Mouse (Mus musculus) thymus, adult 2 months (tissue): ENCODE results near the gene Crb2. TPM values are rescaled to one million over a fixed set of nuclear protein-coding genes. Genes with fewer than 3 reads are reported as not detected.

Experiments used
- DNase-seq: peaks from one replicate; pipeline ENCODE4 v3.0.0; 2021
- H3K27ac ChIP-seq: fragments of 200-500 bp; 2 replicates; pipeline ENCODE4 v1.5.1; 2012; ENCODE audit warnings: low read length, control low read depth; ENCODE audit not compliant: control insufficient read depth, insufficient read depth
- H3K27me3 ChIP-seq: fragments of 200-500 bp; 2 replicates; pipeline ENCODE4 v1.6.1; 2012; ENCODE audit warnings: mild to moderate bottlenecking, low read length, moderate library complexity, mixed read lengths; ENCODE audit not compliant: control insufficient read depth, insufficient read depth
- H3K36me3 ChIP-seq: fragments of 200-500 bp; 2 replicates; pipeline ENCODE4 v1.6.1; 2012; ENCODE audit warnings: mild to moderate bottlenecking, low read length, moderate library complexity; ENCODE audit not compliant: control insufficient read depth, insufficient read depth
- H3K4me1 ChIP-seq: fragments of 200-500 bp; replicated peaks from 2 replicates; pipeline ENCODE4 v1.6.1; 2012; ENCODE audit warnings: low read length; ENCODE audit not compliant: control insufficient read depth, insufficient read depth
- H3K4me3 ChIP-seq: fragments of 200-500 bp; 2 replicates; pipeline ENCODE4 v1.5.1; 2012; ENCODE audit warnings: mild to moderate bottlenecking, low read length, control low read depth, moderate library complexity; ENCODE audit not compliant: control insufficient read depth, insufficient read depth
- CTCF ChIP-seq: fragments of 200-500 bp; IDR thresholded peaks from 2 replicates; pipeline ENCODE4 v1.5.1; 2012; ENCODE audit warnings: mild to moderate bottlenecking, control low read depth, low read length, moderate library complexity, borderline replicate concordance; ENCODE audit not compliant: control insufficient read depth, poor library complexity, insufficient read depth; ENCODE audit errors: extremely low read depth
- POLR2A ChIP-seq: fragments of 200-500 bp; IDR thresholded peaks from 2 replicates; pipeline ENCODE4 v1.6.1; 2012; ENCODE audit warnings: mild to moderate bottlenecking, low read length, control low read depth, moderate library complexity; ENCODE audit not compliant: control insufficient read depth, poor library complexity, insufficient read depth; ENCODE audit errors: extremely low read depth
- WGBS: fragments of 180-500 bp; shearing (Covaris S2); methylation state at CpG from one replicate; pipeline ENCODE4 v1.1.7; 2018; 5-methylcytosine and 5-hydroxymethylcytosine counted together
- polyA plus RNA-seq: library from polyadenylated mRNA; depleted of rRNA; stranded (reverse); fragments of >200 nt; gene quantifications from 2 replicates; pipeline ENCODE4 v1.2.3, GENCODE M21; 2012

The Crb2 gene
- polyA plus RNA-seq, 1 experiment: 0.38 TPM

DNA sequence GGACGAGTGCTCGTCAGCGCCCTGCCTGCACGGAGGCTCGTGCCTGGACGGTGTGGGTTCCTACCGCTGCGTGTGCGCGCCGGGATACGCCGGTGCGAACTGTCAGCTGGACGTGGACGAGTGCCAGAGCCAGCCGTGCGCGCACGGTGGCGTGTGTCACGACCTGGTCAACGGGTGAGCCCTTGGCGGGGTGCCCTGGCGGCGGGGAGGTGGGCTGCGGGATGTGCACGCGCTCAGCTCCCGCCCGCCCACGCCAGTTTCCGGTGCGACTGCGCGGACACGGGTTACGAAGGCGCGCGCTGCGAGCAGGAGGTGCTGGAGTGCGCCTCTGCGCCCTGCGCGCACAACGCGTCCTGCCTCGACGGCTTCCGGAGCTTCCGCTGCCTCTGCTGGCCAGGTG, 10.4 kb downstream of the Crb2 start:
- Histone ChIP-seq H3K4me3 (peak overlapping the region; percentile 13), H3K27ac (no peak overlapping the region), H3K4me1 (peaks cover 4% of the 10 kb centered on the region; the same call in 1 of the 2 replicates), H3K27me3 (no peaks in the 10 kb centered on the region), H3K36me3 (no peaks in the 10 kb centered on the region)
- DNase-seq: peak; percentile 12
- 31% methylated on average over 52 of the region's 52 CpGs for WGBS
- TF ChIP-seq CTCF: no peak
- no peak for TF ChIP-seq POLR2A

GRCm38 (mm10) chr2:37788176-37788962, 12.3 kb downstream of the Crb2 start:
- H3K4me3 ChIP-seq: no peak overlapping the region
- no peak overlapping the region for H3K27ac ChIP-seq
- H3K27me3 ChIP-seq: no peaks in the 10 kb centered on the region
- 84% methylated on average over 7 of the region's 7 CpGs for WGBS
- DNase-seq: no peak
- H3K36me3 ChIP-seq: no peaks in the 10 kb centered on the region
- H3K4me1 ChIP-seq: peaks cover 4% of the 10 kb centered on the region; the same call in 1 of the 2 replicates
- TF ChIP-seq POLR2A (no peak), CTCF (no peak)

DNA sequence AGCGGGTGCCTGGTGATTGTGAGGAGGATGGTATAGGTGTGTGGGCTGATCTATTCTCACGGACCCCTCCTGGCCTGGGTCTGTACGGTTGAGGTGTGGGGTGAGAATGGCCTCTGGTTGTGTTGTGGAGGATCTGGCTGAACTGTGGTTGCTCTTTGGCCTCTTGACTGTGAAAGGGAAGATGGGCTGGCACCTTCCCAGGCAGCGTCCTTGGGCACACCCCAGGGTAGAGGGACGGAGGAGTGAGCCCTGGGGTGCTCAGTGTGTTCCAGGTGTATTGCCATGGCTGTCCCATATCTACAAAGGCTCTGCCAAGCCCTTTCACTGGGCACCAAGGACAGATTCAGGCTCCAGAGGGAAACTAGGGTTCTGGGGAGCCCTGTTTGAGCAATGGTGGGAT, 13.0 kb downstream of the Crb2 start:
- DNase-seq: no peak
- Histone ChIP-seq H3K4me3 (no peak overlapping the region), H3K27me3 (no peaks in the 10 kb centered on the region), H3K4me1 (peaks cover 4% of the 10 kb centered on the region; the same call in 1 of the 2 replicates), H3K36me3 (no peaks in the 10 kb centered on the region), H3K27ac (no peak overlapping the region)
- 85% methylated on average over 5 of the region's 5 CpGs for WGBS
- TF ChIP-seq POLR2A (no peak), CTCF (no peak)

GRCm38 (mm10) chr2:37789995-37790394, 13.9 kb downstream of the Crb2 start:
- no peaks in the 10 kb centered on the region for H3K27me3 ChIP-seq
- no peak overlapping the region for H3K4me3 ChIP-seq
- H3K36me3 ChIP-seq: no peaks in the 10 kb centered on the region
- no peak for TF ChIP-seq CTCF
- no peak for TF ChIP-seq POLR2A
- no peak overlapping the region for H3K27ac ChIP-seq
- WGBS: 93% methylated on average over 10 of the region's 10 CpGs
- DNase-seq: no peak
- peaks cover 4% of the 10 kb centered on the region; the same call in 1 of the 2 replicates for H3K4me1 ChIP-seq

DNA sequence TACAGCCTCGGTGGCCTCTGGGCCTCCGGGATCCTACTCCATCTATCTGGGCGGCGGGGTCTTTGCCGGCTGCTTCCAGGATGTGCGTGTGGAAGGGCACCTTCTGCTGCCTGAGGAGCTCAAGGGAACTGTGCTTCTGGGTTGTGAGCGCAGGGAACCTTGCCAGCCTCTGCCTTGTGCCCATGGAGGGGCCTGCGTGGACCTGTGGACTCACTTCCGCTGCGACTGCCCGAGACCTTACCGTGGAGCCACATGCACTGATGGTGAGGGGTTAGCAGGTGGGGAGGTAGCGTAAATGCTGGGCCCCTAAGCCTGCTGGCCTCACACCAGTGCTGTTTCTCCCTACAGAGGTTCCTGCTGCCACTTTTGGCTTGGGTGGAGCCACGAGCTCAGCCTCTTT, 14.7 kb downstream of the Crb2 start:
- Histone ChIP-seq H3K4me3 (no peak overlapping the region), H3K4me1 (peaks cover 4% of the 10 kb centered on the region; the same call in 1 of the 2 replicates), H3K36me3 (no peaks in the 10 kb centered on the region), H3K27me3 (no peaks in the 10 kb centered on the region), H3K27ac (no peak overlapping the region)
- TF ChIP-seq CTCF (no peak), POLR2A (no peak)
- WGBS: 90% methylated on average over 14 of the region's 14 CpGs
- DNase-seq: no peak

DNA sequence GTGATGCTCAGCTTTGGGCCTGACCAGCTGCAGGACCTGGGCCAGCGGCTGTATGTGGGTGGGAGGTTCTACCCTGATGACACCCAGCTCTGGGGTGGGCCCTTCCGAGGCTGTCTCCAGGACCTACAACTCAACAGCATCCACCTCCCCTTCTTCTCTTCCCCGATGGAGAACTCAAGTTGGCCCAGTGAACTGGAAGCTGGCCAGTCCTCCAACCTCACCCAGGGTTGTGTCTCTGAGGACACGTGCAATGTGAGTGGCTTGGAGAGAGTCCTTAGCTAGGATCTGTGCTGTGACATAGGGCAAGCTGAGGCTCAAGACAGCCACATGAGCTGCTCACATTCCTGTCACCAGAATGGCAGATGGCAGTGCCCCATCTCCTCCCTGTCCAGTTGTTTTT, 15.3 kb downstream of the Crb2 start:
- TF ChIP-seq POLR2A (no peak), CTCF (no peak)
- H3K27me3 ChIP-seq: no peaks in the 10 kb centered on the region
- 91% methylated on average over 4 of the region's 4 CpGs for WGBS
- no peak for DNase-seq
- H3K27ac ChIP-seq: no peak overlapping the region
- H3K4me1 ChIP-seq: peaks cover 2% of the 10 kb centered on the region; the same call in 1 of the 2 replicates
- H3K36me3 ChIP-seq: no peaks in the 10 kb centered on the region
- H3K4me3 ChIP-seq: no peak overlapping the region

DNA sequence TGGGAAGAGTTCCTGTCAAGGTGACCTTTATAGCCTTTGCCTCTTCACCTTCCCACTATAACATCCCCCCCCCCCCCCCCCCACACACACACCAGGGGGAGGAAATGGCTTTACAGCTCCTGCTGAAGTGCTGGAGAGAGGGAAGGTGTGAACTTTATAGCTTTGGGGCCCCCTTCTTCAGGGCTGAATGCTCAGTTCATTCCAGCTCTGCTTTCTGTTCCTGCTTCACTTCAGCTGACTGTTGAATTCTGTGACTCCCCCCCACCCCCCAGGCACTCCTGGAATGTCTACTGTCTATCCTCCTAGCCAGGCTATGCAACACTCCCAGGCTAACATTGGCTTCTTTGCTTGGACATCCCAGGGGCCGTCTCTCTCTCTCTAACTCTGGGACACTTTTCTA, 20.0 kb downstream of the Crb2 start:
- TF ChIP-seq POLR2A (no peak), CTCF (no peak)
- Histone ChIP-seq H3K4me1 (no peaks in the 10 kb centered on the region), H3K27me3 (no peaks in the 10 kb centered on the region), H3K4me3 (no peak overlapping the region), H3K36me3 (no peaks in the 10 kb centered on the region), H3K27ac (no peak overlapping the region)
- no peak for DNase-seq
- WGBS: 55% methylated on average over 1 of the region's 1 CpGs
